29 mouse cellular contexts compared by ENCODE assay signal in genomic region chr5:126547841-126548240, GRCm38 (mm10).
"Had no signal": no experiment of that assay in that cellular context is flagged by ENCODE, and none has a peak within 500 bp of the region (broad histone marks: within the 10 kb centered on the region; RNA-seq: fewer than 3 reads in every experiment).

No protein-coding gene starts in this region.

- DNase-seq: heart, postnatal 10 days; heart, postnatal 14 days; heart, postnatal 36 days; heart, postnatal 4 days; kidney, adult 11 months; kidney, adult 18-20 months; kidney, adult 2 months; kidney, adult 8-10 months; kidney, adult 9 months; kidney, postnatal 14 days; kidney, postnatal 25 days; kidney, postnatal 36 days; kidney, postnatal 4 days; layer of hippocampus, postnatal 36 days had no signal

- H3K27ac ChIP-seq: heart, embryonic 10.5 days; heart, embryonic 13.5 days; heart, embryonic 15.5 days; hindbrain, embryonic 10.5 days; hindbrain, embryonic 12.5 days; hindbrain, embryonic 13.5 days; hindbrain, embryonic 14.5 days; hindbrain, embryonic 15.5 days; hindbrain, postnatal 0 days; intestine, embryonic 15.5 days; kidney, embryonic 15.5 days; kidney, postnatal 0 days; layer of hippocampus, adult 2 months; left cerebral cortex, adult 2 months had no signal

- H3K4me3 ChIP-seq: heart, embryonic 10.5 days; heart, embryonic 12.5 days; heart, embryonic 13.5 days; heart, embryonic 15.5 days; hindbrain, embryonic 10.5 days; hindbrain, embryonic 12.5 days; hindbrain, embryonic 13.5 days; hindbrain, embryonic 15.5 days; intestine, embryonic 15.5 days; kidney, embryonic 15.5 days; layer of hippocampus, adult 2 months; left cerebral cortex, adult 2 months had no signal

- H3K4me1 ChIP-seq: heart, embryonic 10.5 days; heart, embryonic 12.5 days; heart, embryonic 13.5 days; heart, embryonic 15.5 days; hindbrain, embryonic 10.5 days; hindbrain, embryonic 12.5 days; hindbrain, embryonic 15.5 days; intestine, embryonic 15.5 days; kidney, embryonic 15.5 days had no signal
